ENCODE assay signal across 8 mouse cellular contexts in genomic region chr5:143404148-143404930, GRCm38 (mm10). TPM values are rescaled to one million over a fixed set of nuclear protein-coding genes. Genes with fewer than 3 reads are reported as not detected.
DNase-seq lines count a peak whose midpoint lies in the region; ATAC-seq lines count a peak whose summit lies in the region.

No protein-coding gene starts in this region.

- peak overlapping the region; percentile 77 for H3K27ac ChIP-seq in forebrain, embryonic 16.5 days (ENCODE audit: low read length)
- peak overlapping the region; percentile 86 for H3K27ac ChIP-seq in kidney, embryonic 16.5 days (ENCODE audit: low read length)
- peak overlapping the region; percentile 93 for H3K27ac ChIP-seq in midbrain, embryonic 10.5 days (replicated peaks)

- H3K9ac ChIP-seq in forebrain, embryonic 16.5 days (replicated peaks; ENCODE audit: low read depth, low read length), result peak overlapping the region; percentile 87
- H3K9ac ChIP-seq in kidney, embryonic 16.5 days (replicated peaks; ENCODE audit: low read length), result peak overlapping the region; percentile 95

- H3K36me3 ChIP-seq in forebrain, embryonic 16.5 days (ENCODE audit: control insufficient read depth, insufficient read depth), result peaks cover 4% of the 10 kb centered on the region; the same call in 1 of the 2 replicates
- peaks cover 21% of the 10 kb centered on the region for H3K36me3 ChIP-seq in kidney, embryonic 16.5 days (ENCODE audit: insufficient read depth, low read length)
- H3K36me3 ChIP-seq in midbrain, embryonic 10.5 days, result peaks cover 39% of the 10 kb centered on the region

- ATAC-seq in forebrain, embryonic 16.5 days, result peak; percentile 33
- peak; percentile 56; the same call in 1 of the 2 replicates for ATAC-seq in kidney, embryonic 16.5 days (ENCODE audit: low FRiP score, low TSS enrichment)

- H3K4me1 ChIP-seq in forebrain, embryonic 16.5 days (replicated peaks; ENCODE audit: control insufficient read depth, insufficient read depth, low read length), result peaks cover 16% of the 10 kb centered on the region
- H3K4me1 ChIP-seq in kidney, embryonic 16.5 days (ENCODE audit: insufficient read depth, low read length), result peaks cover 26% of the 10 kb centered on the region
- H3K4me1 ChIP-seq in midbrain, embryonic 10.5 days, result peaks cover 29% of the 10 kb centered on the region

- H3K4me3 ChIP-seq in forebrain, embryonic 16.5 days (replicated peaks; ENCODE audit: low read length), result peak overlapping the region; percentile 98
- peak overlapping the region; percentile 94 for H3K4me3 ChIP-seq in kidney, embryonic 16.5 days (ENCODE audit: low read length)
- peak overlapping the region; percentile 96 for H3K4me3 ChIP-seq in midbrain, embryonic 10.5 days

- no peaks in the 10 kb centered on the region for H3K27me3 ChIP-seq in forebrain, embryonic 16.5 days (replicated peaks; ENCODE audit: control insufficient read depth, insufficient read depth, low read length)
- no peaks in the 10 kb centered on the region for H3K27me3 ChIP-seq in kidney, embryonic 16.5 days (ENCODE audit: insufficient read depth, low read length)
- no peaks in the 10 kb centered on the region for H3K27me3 ChIP-seq in midbrain, embryonic 10.5 days (ENCODE audit: low read depth, poor library complexity, severe bottlenecking)

- H3K4me2 ChIP-seq in forebrain, embryonic 16.5 days (ENCODE audit: low read length), result peak overlapping the region; percentile 86
- peak overlapping the region; percentile 74 for H3K4me2 ChIP-seq in kidney, embryonic 16.5 days (replicated peaks; ENCODE audit: low read depth, low read length)

- H3K9me3 ChIP-seq in forebrain, embryonic 16.5 days (ENCODE audit: control insufficient read depth, low read length), result no peaks in the 10 kb centered on the region
- no peaks in the 10 kb centered on the region for H3K9me3 ChIP-seq in kidney, embryonic 16.5 days (ENCODE audit: low read length)
- H3K9me3 ChIP-seq in midbrain, embryonic 10.5 days (replicated peaks), result no peaks in the 10 kb centered on the region

- 5% methylated on average over 34 of the region's 34 CpGs for WGBS in forebrain, embryonic 16.5 days
- WGBS in kidney, embryonic 16.5 days, result 3% methylated on average over 34 of the region's 34 CpGs
- WGBS in midbrain, embryonic 10.5 days, result 7% methylated on average over 34 of the region's 34 CpGs

- DNase-seq in gastrocnemius, postnatal 14 days, result peak; percentile 18
- no peak for DNase-seq in gastrocnemius, adult 8-10 months (ENCODE audit: low spot score in 2 of 2)
- DNase-seq in NIH3T3 (ENCODE audit: low read depth), result peak; percentile 60
- no peak for DNase-seq in midbrain, embryonic 10.5 days (ENCODE audit: low spot score)
- DNase-seq in urinary bladder, adult 2 months (ENCODE audit: low spot score), result no peak
- DNase-seq in frontal cortex, postnatal 10 days (ENCODE audit: low spot score in 2 of 2), result no peak

- intact Hi-C loops in gastrocnemius, postnatal 14 days (cut with DNase I; ENCODE audit: low total_unique reads), result no loop called here

RNA-seq across cellular contexts. Expression of gene Kdelr2, which starts 0.7 kb away (rescaled TPM):
- 10 to 100 TPM; 51.1 to 70.2 TPM for total RNA-seq in gastrocnemius, postnatal 14 days (2021)
- 10 to 100 TPM; 31.4 to 36.1 (median 32.8) TPM for total RNA-seq in gastrocnemius, adult 8-10 months (2022)
- polyA plus RNA-seq in forebrain, embryonic 16.5 days (2015; fragmentation: Nextera tagmentation; extraction: Ambion mirVana), result 124 and 142 TPM in 2 replicates
- polyA plus RNA-seq in kidney, embryonic 16.5 days (2015; fragmentation: Nextera tagmentation; extraction: Ambion mirVana), result 317 and 349 TPM in 2 replicates
- 191 and 203 TPM in 2 replicates for polyA plus RNA-seq in midbrain, embryonic 10.5 days (2016; fragmentation: Nextera tagmentation; extraction: Ambion mirVana)
- 104 and 105 TPM in 2 replicates for polyA plus RNA-seq in urinary bladder, adult 2 months (2012; rRNA removed)

RNA-seq across cellular contexts. Expression of gene Grid2ip, which starts 47.2 kb away (rescaled TPM):
- total RNA-seq in gastrocnemius, postnatal 14 days (2021), result not detected
- total RNA-seq in gastrocnemius, adult 8-10 months (2022), result not detected
- 0.36 and 1.0 TPM in 2 replicates for polyA plus RNA-seq in forebrain, embryonic 16.5 days (2015; fragmentation: Nextera tagmentation; extraction: Ambion mirVana)
- 0.05 and 0.07 TPM in 2 replicates for polyA plus RNA-seq in kidney, embryonic 16.5 days (2015; fragmentation: Nextera tagmentation; extraction: Ambion mirVana)
- polyA plus RNA-seq in midbrain, embryonic 10.5 days (2016; fragmentation: Nextera tagmentation; extraction: Ambion mirVana), result 0.05 and 0.14 TPM in 2 replicates
- polyA plus RNA-seq in urinary bladder, adult 2 months (2012; rRNA removed), result 0.44 and 0.46 TPM in 2 replicates

Comparison
In these comparisons a context has a peak if more than half of its experiments do, and no peak if none do; other contexts are left out.
1. DNase-seq: peak in gastrocnemius, postnatal 14 days (single experiment) and NIH3T3 (single experiment); none in gastrocnemius, adult 8-10 months (0 of 2), midbrain, embryonic 10.5 days (single experiment), urinary bladder, adult 2 months (single experiment) and frontal cortex, postnatal 10 days (0 of 2).
2. Peak in every context shown above with its lines, with median percentiles within 50 percentile points of each other: H3K27ac ChIP-seq and H3K4me3 ChIP-seq.